Mouse (Mus musculus) CD8-positive naive resting alpha-beta T cell, adult 57 days (primary cell): ENCODE measurements around the gene Rasef. TPM values are rescaled to one million over a fixed set of nuclear protein-coding genes. Genes with fewer than 3 reads are reported as not detected.

Experiments
- total RNA-seq: library from RNA; stranded (reverse); gene quantifications from one replicate; pipeline ENCODE4 v1.2.4, GENCODE M21; 2023

Gene Rasef
- total RNA-seq = not detected

DNA sequence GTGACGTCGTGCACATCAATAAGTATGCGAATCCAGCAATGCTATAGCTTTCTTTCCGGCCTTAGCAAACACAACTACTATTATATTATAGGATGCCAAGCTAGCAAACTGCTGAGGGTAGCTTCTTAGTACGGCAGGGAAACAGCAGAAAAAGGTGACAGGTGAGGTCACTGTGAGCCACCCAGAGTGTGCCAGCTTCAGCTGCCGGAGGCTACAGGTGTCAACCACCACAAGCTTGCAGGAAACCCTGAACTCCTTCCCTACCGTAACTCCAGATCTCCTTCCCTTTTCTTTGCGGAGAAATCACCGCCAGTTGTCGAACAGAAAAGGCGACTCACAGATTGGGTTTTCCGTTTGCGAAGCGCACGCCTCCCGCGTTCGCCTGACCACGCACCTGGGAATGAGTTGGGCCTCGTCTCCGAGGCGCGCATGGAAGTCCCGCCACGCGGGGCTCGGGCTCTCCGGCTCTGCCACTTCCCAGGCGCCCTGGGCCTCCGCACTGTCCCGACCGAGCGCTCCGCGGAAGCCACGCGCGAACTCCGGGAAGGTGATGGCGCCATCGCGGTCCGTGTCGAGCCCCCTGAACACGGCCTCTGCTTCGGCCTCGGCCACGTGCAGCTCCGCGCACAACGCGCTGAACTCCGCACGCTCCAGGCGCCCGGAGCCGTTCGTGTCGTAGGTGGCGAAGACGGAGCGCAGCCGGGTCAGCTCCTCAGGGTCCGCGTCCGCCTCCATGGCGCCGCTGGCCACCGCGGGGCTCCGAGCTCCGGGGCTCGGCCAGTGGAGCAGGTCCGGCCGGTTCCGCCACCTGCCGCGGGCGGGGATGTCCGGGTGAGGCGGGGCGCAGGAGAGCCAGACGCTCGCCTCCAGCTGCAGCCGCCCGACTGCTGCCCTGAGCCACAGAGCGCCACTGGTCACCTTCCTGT, at the start of gene Rasef:
Gene Rasef, minus strand, starts transcription at position 735 of the 926 bp plus-strand sequence.

DNA sequence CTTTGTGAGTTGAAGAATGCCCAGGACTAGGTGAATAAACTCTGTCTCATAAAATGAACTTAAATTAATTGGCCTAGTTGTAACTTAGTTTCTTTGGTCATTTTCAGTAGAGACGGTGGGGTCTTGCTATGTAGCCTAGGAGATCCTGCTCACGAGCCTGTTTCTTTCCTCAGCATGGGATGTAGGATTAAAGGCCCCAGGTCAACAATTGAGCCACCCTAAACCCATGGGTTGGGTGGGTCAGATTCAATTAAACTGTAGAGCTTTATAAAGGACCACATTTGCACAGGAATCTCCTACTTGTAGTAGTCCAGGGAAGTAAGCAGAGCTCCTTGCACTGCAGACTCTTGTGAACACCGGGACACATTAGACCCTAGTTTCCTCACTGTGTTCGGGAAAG, 107.6 kb downstream of the Rasef start, which contains the start of gene Gm428:
Gene Gm428, plus strand, starts transcription at position 301 of the 400 bp plus-strand sequence.

GRCm38 (mm10) chr4:73668054-73668453, 122.7 kb downstream of the Rasef start, which contains the start of gene Gm11239:
TSS of gene Gm11239 (plus strand) at chr4:73668354.

Other genes starting within 250 kb of the Rasef start
- not detected for gene Gm11238, start 183.1 kb downstream of the Rasef start, total RNA-seq
- not detected for gene Gm11237, start 168.0 kb downstream of the Rasef start, total RNA-seq
- not detected for gene Gm11236, start 152.9 kb downstream of the Rasef start, total RNA-seq
- not detected for gene Gm11239, start 122.6 kb downstream of the Rasef start, total RNA-seq
- not detected for gene Gm428, start 107.5 kb downstream of the Rasef start, total RNA-seq
- not detected for gene Gm11758, start 85.3 kb upstream of the Rasef start, total RNA-seq
- not detected for gene Gm11757, start 100.1 kb upstream of the Rasef start, total RNA-seq
- gene Gm13871, start 115.0 kb upstream of the Rasef start, total RNA-seq = not detected
- not detected for gene Gm11756, start 129.8 kb upstream of the Rasef start, total RNA-seq
- gene 2310002L09Rik, start 159.9 kb upstream of the Rasef start, total RNA-seq = not detected
- gene Frmd3, start 222.4 kb upstream of the Rasef start, total RNA-seq = not detected